Mouse (Mus musculus): ENCODE data around the gene Vegfd. TPM values are rescaled to one million over a fixed set of nuclear protein-coding genes. Genes with fewer than 3 reads are reported as not detected.

Gene Vegfd
- polyA plus RNA-seq, 1 experiment from 2014 or later: 1.2 TPM

DNA sequence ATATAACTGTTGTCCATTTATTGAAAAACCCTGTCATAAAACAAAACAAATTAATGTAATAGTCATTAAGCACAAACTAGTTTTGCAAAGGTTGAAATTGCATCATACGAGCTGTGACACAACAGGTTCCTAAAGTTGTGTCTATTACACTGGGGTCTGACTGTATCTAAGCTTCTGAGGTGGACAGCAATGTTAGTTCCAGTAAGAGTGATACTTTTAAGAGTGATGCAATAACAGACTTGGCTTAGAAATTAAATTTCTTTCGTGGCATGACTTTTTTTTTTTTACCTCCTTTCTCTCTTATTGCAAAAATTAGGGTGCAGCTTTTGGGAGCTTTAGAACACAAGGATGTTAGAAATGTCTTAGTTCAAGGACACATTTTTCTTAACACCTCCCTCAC is 55.0 kb downstream of the Vegfd start:
- no peak for TF ChIP-seq CTCF (IDR thresholded peaks at IDR 0.05; ENCODE audit: low read depth)
- no peak overlapping the region for H3K4me3 ChIP-seq (ENCODE audit: low read depth, low read length)
- H3K9ac ChIP-seq (ENCODE audit: low read depth, low read length): no peak overlapping the region
- no peaks in the 10 kb centered on the region for H3K27me3 ChIP-seq (replicated peaks; ENCODE audit: control insufficient read depth, insufficient read depth, low read length)
- no peak overlapping the region for H3K27ac ChIP-seq (ENCODE audit: low read depth, low read length)
- H3K9me3 ChIP-seq (ENCODE audit: control insufficient read depth): no peaks in the 10 kb centered on the region
- no peak overlapping the region for H3K4me2 ChIP-seq (replicated peaks; ENCODE audit: low read depth)
- peaks cover 5% of the 10 kb centered on the region; the same call in 1 of the 2 replicates for H3K36me3 ChIP-seq (ENCODE audit: control insufficient read depth, insufficient read depth)
- no peak for ATAC-seq
- WGBS: 67% methylated on average over 2 of the region's 2 CpGs
- no peaks in the 10 kb centered on the region for H3K4me1 ChIP-seq (replicated peaks; ENCODE audit: control insufficient read depth, insufficient read depth, low read length)

DNA sequence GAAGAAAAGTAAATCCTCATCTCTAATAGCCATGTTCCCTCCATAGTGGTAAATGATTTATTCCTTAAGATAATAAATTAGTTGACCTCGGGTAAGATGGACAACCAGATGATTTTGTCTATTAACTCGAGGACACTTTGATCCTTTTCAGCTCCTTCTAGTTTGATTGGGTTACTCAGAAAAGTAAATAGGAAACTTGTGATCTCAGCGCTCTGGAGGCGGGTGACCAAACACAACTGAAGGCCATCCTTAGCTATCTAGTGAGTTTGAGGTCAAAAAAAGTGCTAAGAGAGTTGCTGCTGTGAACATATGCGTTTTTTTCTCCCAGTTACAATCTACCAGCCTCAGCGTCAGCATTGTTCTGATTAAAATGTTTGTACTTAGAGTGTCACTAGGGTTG is 57.4 kb downstream of the Vegfd start:
- WGBS: 57% methylated on average over 6 of the region's 6 CpGs

GRCm38 (mm10) chrX:164431133-164431532 is 58.0 kb downstream of the Vegfd start:
- ATAC-seq: peak; percentile 76
- H3K27me3 ChIP-seq (replicated peaks; ENCODE audit: control insufficient read depth, insufficient read depth, low read length): no peaks in the 10 kb centered on the region
- 59% methylated on average over 2 of the region's 2 CpGs for WGBS

More for the DNA sequence above, 57.4 kb downstream of the Vegfd start:
- TF ChIP-seq CTCF (IDR thresholded peaks at IDR 0.05; ENCODE audit: low read depth): no peak
- peaks cover 5% of the 10 kb centered on the region; the same call in 1 of the 2 replicates for H3K36me3 ChIP-seq (ENCODE audit: control insufficient read depth, insufficient read depth)
- H3K9ac ChIP-seq (ENCODE audit: low read depth, low read length): no peak overlapping the region
- H3K27me3 ChIP-seq (replicated peaks; ENCODE audit: control insufficient read depth, insufficient read depth, low read length): no peaks in the 10 kb centered on the region
- no peak overlapping the region for H3K4me3 ChIP-seq (ENCODE audit: low read depth, low read length)
- ATAC-seq: 0 out of 2 replicates have a peak, but pooled peaks have one; percentile 26
- H3K4me1 ChIP-seq (replicated peaks; ENCODE audit: control insufficient read depth, insufficient read depth, low read length): no peaks in the 10 kb centered on the region
- H3K4me2 ChIP-seq (replicated peaks; ENCODE audit: low read depth): no peak overlapping the region
- no peaks in the 10 kb centered on the region for H3K9me3 ChIP-seq (ENCODE audit: control insufficient read depth)
- peak overlapping the region; percentile 46 for H3K27ac ChIP-seq (ENCODE audit: low read depth, low read length)

GRCm38 (mm10) chrX:164431541-164431940 is 58.4 kb downstream of the Vegfd start:
- H3K27me3 ChIP-seq (replicated peaks; ENCODE audit: control insufficient read depth, insufficient read depth, low read length): no peaks in the 10 kb centered on the region
- no peak overlapping the region for H3K4me3 ChIP-seq (ENCODE audit: low read depth, low read length)
- WGBS: 66% methylated on average over 6 of the region's 6 CpGs
- no peaks in the 10 kb centered on the region for H3K4me1 ChIP-seq (replicated peaks; ENCODE audit: control insufficient read depth, insufficient read depth, low read length)
- H3K27ac ChIP-seq (ENCODE audit: low read depth, low read length): peak overlapping the region; percentile 35
- H3K9me3 ChIP-seq (ENCODE audit: control insufficient read depth): no peaks in the 10 kb centered on the region
- H3K9ac ChIP-seq (ENCODE audit: low read depth, low read length): no peak overlapping the region
- H3K4me2 ChIP-seq (replicated peaks; ENCODE audit: low read depth): no peak overlapping the region
- peaks cover 5% of the 10 kb centered on the region; the same call in 1 of the 2 replicates for H3K36me3 ChIP-seq (ENCODE audit: control insufficient read depth, insufficient read depth)
- TF ChIP-seq CTCF (IDR thresholded peaks at IDR 0.05; ENCODE audit: low read depth): no peak
- peak; percentile 31 for ATAC-seq

More at GRCm38 (mm10) chrX:164431133-164431532, 58.0 kb downstream of the Vegfd start:
- no peaks in the 10 kb centered on the region for H3K4me1 ChIP-seq (replicated peaks; ENCODE audit: control insufficient read depth, insufficient read depth, low read length)
- H3K9me3 ChIP-seq (ENCODE audit: control insufficient read depth): no peaks in the 10 kb centered on the region
- no peak overlapping the region for H3K4me2 ChIP-seq (replicated peaks; ENCODE audit: low read depth)
- H3K36me3 ChIP-seq (ENCODE audit: control insufficient read depth, insufficient read depth): peaks cover 5% of the 10 kb centered on the region; the same call in 1 of the 2 replicates
- peak overlapping the region; percentile 46 for H3K27ac ChIP-seq (ENCODE audit: low read depth, low read length)
- no peak overlapping the region for H3K4me3 ChIP-seq (ENCODE audit: low read depth, low read length)
- no peak overlapping the region for H3K9ac ChIP-seq (ENCODE audit: low read depth, low read length)
- TF ChIP-seq CTCF (IDR thresholded peaks at IDR 0.05; ENCODE audit: low read depth): no peak

GRCm38 (mm10) chrX:164432682-164433081 is 59.5 kb downstream of the Vegfd start:
- H3K36me3 ChIP-seq (ENCODE audit: control insufficient read depth, insufficient read depth): peaks cover 5% of the 10 kb centered on the region; the same call in 1 of the 2 replicates
- no peaks in the 10 kb centered on the region for H3K9me3 ChIP-seq (ENCODE audit: control insufficient read depth)
- WGBS: 93% methylated on average over 9 of the region's 9 CpGs
- no peaks in the 10 kb centered on the region for H3K27me3 ChIP-seq (replicated peaks; ENCODE audit: control insufficient read depth, insufficient read depth, low read length)
- no peak overlapping the region for H3K9ac ChIP-seq (ENCODE audit: low read depth, low read length)
- H3K4me3 ChIP-seq (ENCODE audit: low read depth, low read length): no peak overlapping the region
- TF ChIP-seq CTCF (IDR thresholded peaks at IDR 0.05; ENCODE audit: low read depth): no peak
- H3K4me2 ChIP-seq (replicated peaks; ENCODE audit: low read depth): no peak overlapping the region
- no peak overlapping the region for H3K27ac ChIP-seq (ENCODE audit: low read depth, low read length)
- ATAC-seq: no peak
- no peaks in the 10 kb centered on the region for H3K4me1 ChIP-seq (replicated peaks; ENCODE audit: control insufficient read depth, insufficient read depth, low read length)

DNA sequence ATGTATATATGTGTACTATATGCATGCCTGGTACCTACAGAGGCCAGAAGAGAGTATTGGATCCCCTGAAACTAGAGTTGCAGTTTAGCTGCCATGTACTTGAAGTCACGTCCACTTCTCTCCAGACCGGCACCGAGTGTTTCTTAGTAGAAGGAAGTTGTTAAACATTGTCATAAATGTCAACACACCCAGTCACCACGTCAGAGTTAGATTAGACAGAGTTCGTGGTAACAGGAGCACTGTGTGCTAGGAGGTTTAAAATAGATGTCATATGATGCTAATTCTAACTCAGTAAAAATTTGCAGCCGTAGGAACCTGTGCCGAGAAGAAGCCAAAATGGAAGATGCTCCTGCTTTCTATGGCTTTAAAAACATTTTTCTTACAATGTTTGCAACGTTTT is 63.5 kb downstream of the Vegfd start, which contains the start of gene Asb11:
Asb11 (plus strand) TSS at position 286 of the 400 bp plus-strand sequence.
- Histone ChIP-seq H3K9ac (ENCODE audit: low read depth, low read length) (no peak within 1 kb of the TSS), H3K4me1 (replicated peaks; ENCODE audit: control insufficient read depth, insufficient read depth, low read length) (no peaks in the 10 kb centered on the region), H3K4me3 (ENCODE audit: low read depth, low read length) (no peak within 1 kb of the TSS), H3K27me3 (replicated peaks; ENCODE audit: control insufficient read depth, insufficient read depth, low read length) (no peaks in the 10 kb centered on the region), H3K9me3 (ENCODE audit: control insufficient read depth) (no peaks in the 10 kb centered on the region), H3K4me2 (replicated peaks; ENCODE audit: low read depth) (0 out of 2 replicates have a peak within 1 kb of the TSS, but pooled peaks have one; percentile 6), H3K27ac (ENCODE audit: low read depth, low read length) (no peak within 1 kb of the TSS), H3K36me3 (ENCODE audit: control insufficient read depth, insufficient read depth) (peaks cover 5% of the 10 kb centered on the region; the same call in 1 of the 2 replicates)
- ATAC-seq: peak; percentile 84
- WGBS: 45% methylated on average over 8 of the region's 8 CpGs
- TF ChIP-seq CTCF (IDR thresholded peaks at IDR 0.05; ENCODE audit: low read depth): no peak
